Mouse (Mus musculus): ENCODE data around the gene Lix1l. TPM values are rescaled to one million over a fixed set of nuclear protein-coding genes. Genes with fewer than 3 reads are reported as not detected.
"Not testable (repeated sequence)": the region's sequence is repeated elsewhere in the genome, so short reads cannot be mapped to it uniquely, and the experiment has no call there.

Lix1l gene
- total and polyA plus RNA-seq, 3 experiments, result 0.49 to 3.6 (median 2.4) TPM

DNA sequence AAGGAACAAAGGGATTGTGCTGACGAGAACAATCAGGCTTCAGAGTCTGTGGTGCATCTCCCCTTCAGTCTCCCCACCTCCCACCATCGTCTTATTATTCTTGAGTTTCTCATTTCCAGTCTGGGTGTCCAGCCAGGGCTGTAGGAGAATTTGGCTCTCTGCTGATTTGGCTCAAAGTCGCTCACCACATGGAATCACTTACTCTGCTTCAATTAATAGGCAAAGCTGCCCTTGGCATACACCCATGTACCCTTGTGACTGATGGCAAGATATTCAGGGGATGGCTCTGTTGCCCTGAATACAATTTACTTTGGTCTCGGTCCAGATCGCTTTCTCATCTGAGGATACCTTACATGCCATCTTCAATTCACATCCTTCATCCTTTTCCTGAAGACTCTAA lies 2.4 kb downstream of the Lix1l start:
- Histone ChIP-seq H3K4me3 (ENCODE audit: low read depth, low read length) (no peak overlapping the region), H3K4me1 (ENCODE audit: insufficient read depth, low read depth, low read length) (peaks cover 31% of the 10 kb centered on the region), H3K36me3 (replicated peaks) (no peaks in the 10 kb centered on the region), H3K9me3 (replicated peaks) (no peaks in the 10 kb centered on the region), H3K27me3 (ENCODE audit: insufficient read depth, low read length) (peaks cover 36% of the 10 kb centered on the region)
- no peak for TF ChIP-seq GATA1 (IDR thresholded peaks at IDR 0.05; ENCODE audit: borderline replicate concordance, low read length)
- no peak for TF ChIP-seq POLR2AphosphoS5 (IDR thresholded peaks at IDR 0.05; ENCODE audit: insufficient replicate concordance, low read depth, low read length)
- no peak for TF ChIP-seq TAL1 (conservative IDR thresholded peaks at IDR 0.05; ENCODE audit: low read depth, low read length)
- no peak for TF ChIP-seq CTCF (IDR thresholded peaks at IDR 0.05; ENCODE audit: low read depth, low read length)
- TF ChIP-seq GATA2 (IDR thresholded peaks at IDR 0.05; ENCODE audit: borderline replicate concordance, low read depth, low read length), result no peak
- ATAC-seq (ENCODE audit: extremely low read depth, insufficient number of reproducible peaks, low FRiP score, poor library complexity, severe bottlenecking), result no peak
- no peak for DNase-seq (ENCODE audit: low spot score)

DNA sequence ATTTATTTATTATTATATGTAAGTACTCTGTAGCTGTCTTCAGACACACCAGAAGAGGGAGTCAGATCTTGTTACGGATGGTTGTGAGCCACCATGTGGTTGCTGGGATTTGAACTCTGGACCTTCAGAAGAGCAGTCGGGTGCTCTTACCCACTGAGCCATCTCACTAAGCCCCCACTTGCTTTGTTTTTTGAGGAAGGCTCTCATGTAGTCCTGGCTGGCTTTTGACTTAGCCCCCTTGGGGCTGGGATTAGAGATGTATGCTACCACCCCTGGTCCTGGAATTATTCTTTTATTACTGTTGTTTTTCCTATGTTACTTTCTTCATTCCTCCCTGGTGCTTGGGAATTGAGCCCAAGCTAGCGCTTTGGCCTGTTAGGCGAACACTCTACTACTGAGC lies 5.1 kb downstream of the Lix1l start:
- not testable (repeated sequence) for H3K9me3 ChIP-seq (replicated peaks); ATAC-seq (ENCODE audit: extremely low read depth, insufficient number of reproducible peaks, low FRiP score, poor library complexity, severe bottlenecking); H3K4me3 ChIP-seq (ENCODE audit: low read depth, low read length); H3K36me3 ChIP-seq (replicated peaks); DNase-seq (ENCODE audit: low spot score)
- Histone ChIP-seq H3K27me3 (ENCODE audit: insufficient read depth, low read length) (peaks cover 24% of the 10 kb centered on the region), H3K4me1 (ENCODE audit: insufficient read depth, low read depth, low read length) (peaks cover 11% of the 10 kb centered on the region)

DNA sequence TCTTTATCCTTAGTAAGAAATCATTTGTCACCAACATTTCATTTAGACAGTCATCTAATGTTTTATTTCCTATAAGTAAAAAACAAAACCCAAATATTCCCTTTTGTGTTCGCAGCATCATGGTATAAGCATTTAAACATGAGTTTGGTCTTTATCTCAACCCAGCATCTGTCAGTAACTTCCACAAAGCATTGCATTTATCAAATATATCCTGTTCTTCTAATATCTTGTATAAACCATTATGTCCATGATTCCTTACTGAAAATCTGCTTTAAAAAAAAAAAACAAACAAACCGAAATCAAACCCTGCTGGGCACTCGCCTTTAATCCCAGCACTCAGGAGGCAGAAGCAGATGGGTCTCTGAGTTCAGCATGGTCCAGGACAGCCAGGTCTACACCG lies 5.7 kb downstream of the Lix1l start:
- no peak for DNase-seq (ENCODE audit: low spot score)
- no peak for TF ChIP-seq POLR2AphosphoS5 (IDR thresholded peaks at IDR 0.05; ENCODE audit: insufficient replicate concordance, low read depth, low read length)
- no peak for TF ChIP-seq GATA2 (IDR thresholded peaks at IDR 0.05; ENCODE audit: borderline replicate concordance, low read depth, low read length)
- no peak for TF ChIP-seq TAL1 (conservative IDR thresholded peaks at IDR 0.05; ENCODE audit: low read depth, low read length)
- TF ChIP-seq CTCF (IDR thresholded peaks at IDR 0.05; ENCODE audit: low read depth, low read length), result no peak
- no peak for TF ChIP-seq GATA1 (IDR thresholded peaks at IDR 0.05; ENCODE audit: borderline replicate concordance, low read length)
- H3K36me3 ChIP-seq (replicated peaks), result no peaks in the 10 kb centered on the region
- H3K4me1 ChIP-seq (ENCODE audit: insufficient read depth, low read depth, low read length), result peaks cover 7% of the 10 kb centered on the region; the same call in 1 of the 2 replicates
- ATAC-seq (ENCODE audit: extremely low read depth, insufficient number of reproducible peaks, low FRiP score, poor library complexity, severe bottlenecking), result no peak
- H3K4me3 ChIP-seq (ENCODE audit: low read depth, low read length), result no peak overlapping the region
- no peaks in the 10 kb centered on the region for H3K9me3 ChIP-seq (replicated peaks)
- H3K27me3 ChIP-seq (ENCODE audit: insufficient read depth, low read length), result peaks cover 19% of the 10 kb centered on the region

DNA sequence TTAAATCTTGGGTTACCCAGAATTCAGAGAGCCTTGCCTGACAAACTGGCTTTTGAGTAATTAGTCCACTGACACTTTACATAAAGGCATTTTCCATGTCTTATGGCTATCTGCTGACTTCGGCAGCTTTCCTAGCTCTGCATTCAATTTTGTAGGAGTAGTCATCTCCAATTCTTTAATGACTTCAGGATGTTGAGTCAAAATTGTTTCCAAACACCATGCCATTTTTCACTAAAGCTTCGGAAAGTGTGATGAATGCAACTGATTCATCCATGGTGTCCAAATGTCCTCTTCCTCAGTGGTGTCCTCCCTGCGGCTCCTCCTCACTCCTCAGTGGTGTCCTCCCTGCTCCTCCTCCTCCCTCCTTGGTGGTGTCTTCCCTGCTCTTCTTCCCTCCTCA lies 17.0 kb downstream of the Lix1l start:
- no peak for DNase-seq (ENCODE audit: low spot score)
- Histone ChIP-seq H3K27me3 (ENCODE audit: insufficient read depth, low read length) (no peaks in the 10 kb centered on the region), H3K4me1 (ENCODE audit: insufficient read depth, low read depth, low read length) (no peaks in the 10 kb centered on the region), H3K36me3 (replicated peaks) (peaks cover 45% of the 10 kb centered on the region), H3K9me3 (replicated peaks) (no peaks in the 10 kb centered on the region), H3K4me3 (ENCODE audit: low read depth, low read length) (no peak overlapping the region)
- no peak for ATAC-seq (ENCODE audit: extremely low read depth, insufficient number of reproducible peaks, low FRiP score, poor library complexity, severe bottlenecking)
- TF ChIP-seq GATA1 (IDR thresholded peaks at IDR 0.05; ENCODE audit: borderline replicate concordance, low read length) (no peak), GATA2 (IDR thresholded peaks at IDR 0.05; ENCODE audit: borderline replicate concordance, low read depth, low read length) (no peak), TAL1 (conservative IDR thresholded peaks at IDR 0.05; ENCODE audit: low read depth, low read length) (no peak), POLR2AphosphoS5 (IDR thresholded peaks at IDR 0.05; ENCODE audit: insufficient replicate concordance, low read depth, low read length) (no peak), CTCF (IDR thresholded peaks at IDR 0.05; ENCODE audit: low read depth, low read length) (no peak)

DNA sequence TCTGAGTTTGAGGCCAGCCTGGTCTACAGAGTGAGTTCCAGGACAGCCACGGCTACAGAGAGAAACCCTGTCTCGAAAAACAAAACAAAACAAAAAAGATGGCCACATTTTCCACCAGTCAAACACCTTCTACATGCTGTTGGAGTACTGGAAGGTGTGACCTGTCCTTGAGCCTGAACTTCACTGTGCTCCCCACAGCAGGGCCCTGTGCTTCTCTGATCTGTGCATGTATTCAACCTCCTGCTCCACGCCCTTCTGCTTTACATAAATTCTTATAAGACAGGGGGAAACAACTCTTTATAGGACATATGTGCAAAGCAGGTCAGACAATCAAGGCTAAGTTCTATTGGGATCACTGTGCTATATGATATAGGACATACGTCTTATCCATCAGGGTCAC lies 22.3 kb downstream of the Lix1l start:
- Histone ChIP-seq H3K36me3 (replicated peaks) (peaks cover 64% of the 10 kb centered on the region), H3K9me3 (replicated peaks) (no peaks in the 10 kb centered on the region), H3K4me3 (ENCODE audit: low read depth, low read length) (no peak overlapping the region), H3K27me3 (ENCODE audit: insufficient read depth, low read length) (no peaks in the 10 kb centered on the region), H3K4me1 (ENCODE audit: insufficient read depth, low read depth, low read length) (no peaks in the 10 kb centered on the region; the same call in 1 of the 2 replicates)
- DNase-seq (ENCODE audit: low spot score) (no peak), ATAC-seq (ENCODE audit: extremely low read depth, insufficient number of reproducible peaks, low FRiP score, poor library complexity, severe bottlenecking) (no peak)
- TF ChIP-seq GATA1 (IDR thresholded peaks at IDR 0.05; ENCODE audit: borderline replicate concordance, low read length), result no peak
- no peak for TF ChIP-seq POLR2AphosphoS5 (IDR thresholded peaks at IDR 0.05; ENCODE audit: insufficient replicate concordance, low read depth, low read length)
- TF ChIP-seq TAL1 (conservative IDR thresholded peaks at IDR 0.05; ENCODE audit: low read depth, low read length), result no peak
- no peak for TF ChIP-seq CTCF (IDR thresholded peaks at IDR 0.05; ENCODE audit: low read depth, low read length)
- no peak for TF ChIP-seq GATA2 (IDR thresholded peaks at IDR 0.05; ENCODE audit: borderline replicate concordance, low read depth, low read length)

DNA sequence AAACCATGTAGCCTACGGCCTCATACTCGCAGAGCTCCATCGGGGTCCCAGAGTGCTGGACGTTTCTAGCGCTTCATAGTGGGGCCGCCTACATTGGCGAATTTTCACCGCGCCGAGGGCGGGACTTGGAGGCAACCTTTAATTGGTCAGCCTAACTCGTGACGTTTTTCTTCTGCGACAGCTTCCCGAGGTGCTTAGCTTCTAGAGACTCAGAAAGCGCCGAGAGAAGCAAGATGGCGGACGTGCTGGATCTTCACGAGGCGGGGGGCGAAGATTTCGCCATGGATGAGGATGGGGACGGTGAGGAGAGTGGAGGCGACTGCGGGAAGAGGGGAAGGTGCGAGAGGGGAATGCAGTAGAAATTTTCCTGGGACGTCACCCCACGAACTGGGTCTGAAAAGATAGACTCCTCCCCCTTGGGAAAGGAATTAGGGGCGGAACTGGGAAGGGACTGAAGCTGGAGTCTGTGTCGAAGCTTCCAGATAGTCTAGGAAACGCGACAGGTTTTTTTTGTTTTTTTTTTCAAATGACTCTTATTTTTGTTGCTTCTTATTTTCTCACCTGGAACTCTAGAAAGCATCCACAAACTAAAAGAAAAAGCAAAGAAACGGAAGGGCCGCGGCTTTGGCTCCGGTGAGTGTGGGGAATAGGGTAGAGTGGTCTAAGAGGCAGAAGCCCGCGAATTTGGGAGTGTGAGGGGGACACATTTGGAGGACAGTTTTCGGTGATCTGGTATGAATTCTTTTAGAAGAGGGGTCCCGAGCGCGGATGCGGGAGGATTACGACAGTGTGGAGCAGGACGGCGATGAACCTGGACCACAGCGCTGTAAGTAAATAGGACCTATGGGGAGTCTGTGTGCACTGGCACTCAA lies 29.0 kb downstream of the Lix1l start, which contains the start of gene Rbm8a:
TSS of gene Rbm8a (plus strand) at position 205 of the 872 bp plus-strand sequence.
- H3K27me3 ChIP-seq (ENCODE audit: insufficient read depth, low read length), result no peaks in the 10 kb centered on the region
- peaks cover 31% of the 10 kb centered on the region for H3K4me1 ChIP-seq (ENCODE audit: insufficient read depth, low read depth, low read length)
- TF ChIP-seq CTCF (IDR thresholded peaks at IDR 0.05; ENCODE audit: low read depth, low read length), result no peak
- peak; percentile 69; the same call in 1 of the 2 replicates for TF ChIP-seq POLR2AphosphoS5 (IDR thresholded peaks at IDR 0.05; ENCODE audit: insufficient replicate concordance, low read depth, low read length)
- H3K4me3 ChIP-seq (ENCODE audit: low read depth, low read length), result peak within 1 kb of the TSS; percentile 77
- peaks cover 44% of the 10 kb centered on the region for H3K36me3 ChIP-seq (replicated peaks)
- DNase-seq (ENCODE audit: low spot score), result peak; percentile 79
- no peaks in the 10 kb centered on the region for H3K9me3 ChIP-seq (replicated peaks)
- peak; percentile 93 for ATAC-seq (ENCODE audit: extremely low read depth, insufficient number of reproducible peaks, low FRiP score, poor library complexity, severe bottlenecking)

All from G1E (cell line).